Mouse (Mus musculus): ENCODE results near the gene Mark1.

The Mark1 gene

DNA sequence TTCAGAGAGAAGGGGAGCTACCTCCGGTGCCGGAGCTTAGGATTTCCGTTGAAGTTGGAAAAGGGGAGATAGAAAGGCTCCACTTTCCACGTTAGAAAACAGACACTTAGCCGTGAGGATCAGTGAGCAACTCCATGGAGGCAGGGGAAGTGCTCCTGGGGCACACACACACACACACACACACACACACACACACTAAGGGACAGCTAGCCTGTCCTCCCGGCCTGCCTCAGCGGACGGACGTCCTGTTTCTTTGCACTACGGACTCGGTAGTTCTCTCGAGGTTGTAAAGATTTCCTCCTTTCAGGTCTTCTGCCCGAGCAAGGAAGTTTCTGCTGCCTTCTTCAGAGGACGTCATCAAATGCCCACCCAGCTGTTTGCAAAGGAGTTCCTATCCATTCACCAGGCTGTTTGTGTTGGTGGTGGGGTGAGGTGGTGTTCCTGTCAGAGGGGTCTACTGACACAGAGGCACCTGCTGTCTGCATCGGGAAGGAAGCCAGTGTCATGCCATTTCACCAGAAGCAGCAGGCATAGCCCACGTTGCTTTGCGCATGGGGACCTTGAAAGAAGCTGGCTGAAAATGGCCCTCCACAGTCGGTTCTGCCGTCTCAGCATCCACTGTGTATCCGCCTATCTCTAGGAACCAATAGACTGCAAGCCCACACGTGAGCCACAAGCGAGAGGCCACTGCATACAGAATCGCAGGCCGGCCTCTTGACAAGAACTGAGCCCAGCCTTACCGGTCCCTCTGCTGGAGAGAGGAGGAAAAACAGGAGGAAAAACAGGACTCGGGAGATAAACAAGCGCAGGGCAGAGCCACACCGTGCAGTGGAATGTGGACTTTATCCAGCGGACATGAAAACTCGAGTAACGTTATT is 147.4 kb downstream of the Mark1 start:
- DNase-seq (ENCODE audit: low spot score), result peak; percentile 76

DNA sequence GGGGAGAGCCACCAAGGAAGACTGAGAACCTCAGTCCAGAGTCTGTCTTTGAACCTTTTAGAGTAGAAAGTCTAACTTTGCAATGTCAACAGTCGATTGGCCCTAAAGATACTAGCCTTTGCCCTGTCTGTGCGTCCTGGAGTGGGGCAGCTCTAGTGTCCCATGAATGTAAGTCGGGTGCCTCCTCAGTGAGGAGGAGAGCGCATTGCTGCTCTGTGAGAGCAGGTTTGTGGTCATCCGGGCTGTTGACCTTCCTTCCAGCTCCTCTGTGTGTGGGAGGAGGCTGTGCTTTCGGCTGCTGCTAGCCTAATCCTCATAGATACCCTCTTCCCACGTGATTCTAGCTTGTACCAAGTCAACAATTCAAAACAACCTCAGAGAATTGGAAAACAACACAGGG is 148.2 kb downstream of the Mark1 start:
- DNase-seq (ENCODE audit: low spot score), result peak; percentile 54

DNA sequence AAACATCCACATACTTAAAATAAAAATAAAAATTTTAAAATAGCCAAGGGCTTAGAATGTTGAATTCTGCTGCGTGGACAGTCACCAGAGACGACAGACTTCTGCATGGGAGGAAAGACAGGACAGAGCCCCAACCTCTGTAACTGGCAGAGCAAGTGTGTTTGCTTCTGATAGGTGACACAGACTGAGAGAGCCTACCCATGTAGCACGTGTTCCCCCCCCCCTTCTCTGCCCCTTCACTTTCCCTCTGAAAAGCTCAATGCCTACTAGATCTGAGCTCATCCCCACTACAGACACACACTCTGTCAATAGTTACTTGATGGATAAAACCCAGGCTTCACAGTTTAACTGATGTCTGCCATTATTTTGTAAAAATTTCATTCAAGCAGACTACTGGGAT is 152.4 kb downstream of the Mark1 start:
- no peak for DNase-seq (ENCODE audit: low spot score)
